Mouse (Mus musculus) CD4-positive, CD25-positive, alpha-beta regulatory T cell, adult 4 months (primary cell): Measurements from ENCODE around the gene Syngr2. TPM values are rescaled to one million over a fixed set of nuclear protein-coding genes. Genes with fewer than 3 reads are reported as not detected.

ENCODE experiments used
- polyA plus RNA-seq, 2 experiments: library from polyadenylated mRNA; unstranded; fragments of 100-300 nt; shearing (Covaris generic); gene quantifications; one replicate each; pipeline ENCODE4 v1.2.1; 2017

Gene Syngr2
- polyA plus RNA-seq, 2 experiments from 2014 or later: 110 to 153 TPM

Other genes starting within 250 kb of the Syngr2 start
- gene Tnrc6c, start 155.4 kb upstream of the Syngr2 start, polyA plus RNA-seq: 10 to 100 TPM; 19.6 to 21.4 TPM
- 10 to 100 TPM; 35.1 to 41.6 TPM for gene Tmc8, start 27.6 kb upstream of the Syngr2 start, polyA plus RNA-seq
- 100 to 1,000 TPM in 1 of 2 experiments, 10 to 100 TPM in 1; 85.5 to 146 TPM for gene Tmc6, start 27.5 kb upstream of the Syngr2 start, polyA plus RNA-seq
- 1 to 10 TPM in 1 of 2 experiments, not detected in 1; 1.0 TPM for gene 6030468B19Rik, start 12.0 kb upstream of the Syngr2 start, polyA plus RNA-seq
- 1 to 10 TPM; 1.0 to 3.2 TPM for gene Gm20708, start within 50 bp of the Syngr2 start, polyA plus RNA-seq
- 10 to 100 TPM; 24.8 to 42.0 TPM for gene Afmid, start 16.3 kb downstream of the Syngr2 start, polyA plus RNA-seq
- gene Tk1, start 16.4 kb downstream of the Syngr2 start, polyA plus RNA-seq: 10 to 100 TPM; 31.4 to 55.1 TPM
- gene Birc5, start 39.6 kb downstream of the Syngr2 start, polyA plus RNA-seq: 10 to 100 TPM; 16.9 to 31.5 TPM
- gene Tmem235, start 51.1 kb downstream of the Syngr2 start, polyA plus RNA-seq: not detected
- gene Tha1, start 63.8 kb downstream of the Syngr2 start, polyA plus RNA-seq: 1 to 10 TPM; 8.5 to 10.0 TPM
- gene Socs3, start 160.4 kb downstream of the Syngr2 start, polyA plus RNA-seq: 10 to 100 TPM; 34.4 to 35.5 TPM
- gene Pgs1, start 176.6 kb downstream of the Syngr2 start, polyA plus RNA-seq: 10 to 100 TPM; 34.3 to 38.8 TPM